Mouse (Mus musculus) thymus, adult 18-20 months (tissue): ENCODE results near the gene Mkln1.

Experiments used
- DNase-seq, 2 experiments: peaks; one replicate each; pipeline ENCODE4 v3.0.0; 2022; ENCODE audit warnings: mixed read lengths in 2 of 2

The Mkln1 gene

DNA sequence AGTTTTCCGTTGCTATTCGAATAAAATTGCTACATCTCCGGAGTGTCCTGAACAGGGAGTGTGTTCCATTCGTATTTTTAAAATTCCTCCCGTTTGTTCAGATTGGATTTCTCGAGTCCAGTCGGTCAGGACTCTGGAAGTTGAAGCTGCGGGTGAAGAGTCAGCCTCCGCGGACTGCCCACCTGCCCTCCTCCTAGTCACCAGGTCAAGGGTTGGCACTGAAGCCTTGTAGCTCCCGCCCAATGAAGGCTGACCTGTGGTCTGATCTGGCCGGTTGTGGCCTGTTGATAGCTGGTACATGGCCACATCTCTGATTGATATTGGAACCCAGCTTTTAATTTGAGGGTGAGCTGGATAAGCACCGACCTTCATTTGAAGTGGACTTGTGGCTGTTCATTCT, 1.0 kb downstream of the Mkln1 start:
- DNase-seq: no peak

DNA sequence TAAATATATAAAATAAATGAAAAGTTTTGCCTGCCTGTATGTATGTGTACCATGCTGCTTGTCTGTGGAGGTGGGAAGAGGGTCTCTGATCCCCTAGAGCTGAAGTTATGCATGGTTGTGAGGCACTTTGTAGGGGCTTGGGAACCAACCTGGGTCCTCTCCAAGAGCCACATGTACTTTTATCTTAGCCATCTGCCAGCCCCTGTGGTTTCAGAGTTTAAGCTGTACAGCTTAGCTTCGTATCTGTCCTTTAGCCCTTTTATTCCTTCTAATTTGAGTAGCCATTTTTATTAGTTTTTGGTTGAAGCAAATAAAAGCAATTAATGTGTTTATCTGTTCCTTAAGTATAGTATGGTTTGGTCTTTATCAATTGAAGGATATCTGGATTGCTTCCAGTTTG, 12.5 kb downstream of the Mkln1 start:
- no peak for DNase-seq

DNA sequence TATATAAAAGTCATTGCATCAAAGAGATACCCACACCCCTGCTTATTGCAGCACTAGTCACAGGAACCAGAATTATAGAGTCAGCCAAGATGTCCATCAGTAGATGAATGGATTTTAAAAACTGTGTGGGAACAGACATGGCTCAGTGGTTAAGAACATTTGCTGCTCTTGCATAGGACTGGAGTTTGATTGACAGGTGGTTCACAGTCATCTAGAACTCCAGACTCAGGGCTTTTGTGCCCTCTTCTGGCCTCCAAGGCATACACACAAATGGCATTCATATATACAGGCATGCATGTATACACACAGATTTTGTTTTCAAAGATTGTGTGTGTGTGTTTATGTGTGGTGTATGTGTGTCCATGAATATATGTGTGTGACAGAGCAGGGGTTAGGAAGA, 14.0 kb downstream of the Mkln1 start:
- DNase-seq: no peak

DNA sequence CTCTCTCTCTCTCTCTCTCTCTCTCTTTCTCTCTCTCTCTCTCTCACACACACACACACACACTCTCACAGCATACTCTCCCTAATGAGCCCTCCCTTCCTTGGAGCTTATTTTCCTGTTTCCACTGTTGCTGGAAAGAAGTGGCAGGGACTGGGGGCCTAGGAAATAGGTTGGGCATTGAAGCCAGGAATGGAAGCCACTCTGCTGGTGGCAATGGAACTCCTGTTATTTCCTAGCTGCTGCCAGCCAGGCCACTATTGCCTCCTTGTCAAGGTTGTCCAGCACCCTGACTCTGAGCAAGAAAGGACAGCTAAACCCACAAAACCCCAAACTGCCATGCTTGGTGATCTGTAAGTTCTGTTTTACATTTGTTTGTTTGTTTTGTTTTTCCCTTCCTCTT, 15.0 kb downstream of the Mkln1 start:
- no peak for DNase-seq

DNA sequence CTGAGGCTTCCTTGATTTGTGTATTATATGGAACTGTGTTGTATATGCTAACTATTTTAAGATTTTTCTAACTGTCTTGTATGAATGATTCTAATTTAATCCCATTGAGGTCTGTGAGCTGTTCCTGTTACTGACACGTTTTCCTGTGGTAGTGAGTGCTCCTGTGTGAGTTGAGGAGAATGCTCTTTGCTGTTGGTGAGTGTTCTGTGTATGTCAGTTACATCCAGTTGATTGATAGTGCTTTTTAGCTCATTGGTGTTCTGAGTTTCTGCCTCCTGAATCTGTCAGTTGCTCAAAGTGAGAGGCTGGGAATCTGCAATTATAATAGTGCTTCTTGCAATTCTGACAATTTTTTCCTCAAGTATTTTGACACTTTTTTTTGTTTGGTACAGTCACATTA, 15.8 kb downstream of the Mkln1 start:
- no peak for DNase-seq

DNA sequence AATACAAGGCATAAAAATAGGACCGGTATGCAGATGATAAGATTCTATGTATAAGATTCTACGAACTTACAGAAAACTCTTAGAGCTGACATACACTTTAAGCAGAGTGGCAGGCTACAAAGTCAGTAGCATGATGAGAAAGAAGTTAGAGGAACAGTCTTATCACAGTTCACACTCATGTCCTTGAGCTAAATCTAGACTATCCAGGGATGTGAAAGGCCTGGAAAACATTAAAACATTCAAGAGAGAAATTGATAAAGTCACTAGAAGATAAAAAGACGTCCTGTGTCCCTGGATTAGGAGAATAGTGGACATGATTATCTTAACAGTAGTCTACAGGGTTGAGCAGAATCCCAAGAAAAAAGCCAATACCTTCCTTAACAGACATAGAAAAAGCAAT, 26.9 kb downstream of the Mkln1 start:
- DNase-seq: no peak

DNA sequence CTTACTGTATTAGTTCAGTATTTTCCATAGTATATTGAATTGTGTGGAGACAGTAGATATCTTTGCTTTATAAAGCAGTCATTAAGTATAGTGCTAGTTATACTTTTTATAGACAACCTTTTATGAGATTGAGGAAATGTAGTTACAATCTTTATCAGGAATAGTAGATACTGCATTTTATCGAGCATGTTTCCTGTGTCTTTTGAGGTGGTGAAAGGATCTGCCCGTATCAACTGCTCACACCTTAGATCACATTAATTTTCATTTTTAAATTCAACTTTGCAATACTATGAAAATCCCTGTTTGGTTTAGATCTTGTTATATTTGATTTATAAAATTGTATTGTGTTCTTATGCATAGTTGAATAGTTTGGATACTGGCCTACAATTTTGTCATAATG, 38.7 kb downstream of the Mkln1 start:
- DNase-seq: no peak

DNA sequence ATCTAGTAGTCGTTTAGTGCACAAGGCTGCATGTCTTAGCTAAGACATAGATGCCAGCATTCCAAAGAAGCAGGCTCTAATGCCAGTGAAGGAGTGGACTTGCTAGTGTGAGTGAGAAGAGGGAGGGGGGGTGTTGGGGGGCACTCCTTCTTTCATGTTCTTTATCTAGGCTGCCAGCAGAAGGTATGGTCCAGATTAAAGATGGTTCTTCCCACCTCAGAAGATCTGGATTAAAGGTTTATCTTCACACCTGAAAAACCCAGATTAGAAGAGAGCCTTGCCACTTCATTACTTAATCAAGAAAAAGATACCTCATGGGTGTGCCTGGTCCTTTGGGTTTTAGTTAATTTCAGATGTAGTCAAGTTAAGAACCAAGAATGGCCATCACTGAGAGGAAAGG, 46.7 kb downstream of the Mkln1 start:
- no peak for DNase-seq

DNA sequence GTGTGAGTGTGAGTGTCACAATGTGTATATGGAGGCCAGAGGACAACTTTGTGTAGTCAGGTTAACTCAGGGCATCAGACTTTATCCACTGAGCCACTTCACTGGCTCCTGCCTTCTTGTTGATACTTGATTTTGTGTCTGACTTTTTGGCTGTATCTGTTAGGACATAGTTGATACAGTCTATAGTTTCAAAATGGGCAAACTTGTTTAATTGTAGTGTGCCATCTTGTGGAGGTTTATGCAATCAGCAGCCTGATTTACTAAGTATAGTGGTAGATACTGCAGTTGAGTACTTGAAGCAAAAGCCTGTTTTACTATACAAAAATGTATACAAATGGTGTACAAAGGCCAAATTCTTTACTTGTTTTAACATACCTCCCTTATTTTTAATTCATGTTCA, 55.2 kb downstream of the Mkln1 start:
- no peak for DNase-seq

DNA sequence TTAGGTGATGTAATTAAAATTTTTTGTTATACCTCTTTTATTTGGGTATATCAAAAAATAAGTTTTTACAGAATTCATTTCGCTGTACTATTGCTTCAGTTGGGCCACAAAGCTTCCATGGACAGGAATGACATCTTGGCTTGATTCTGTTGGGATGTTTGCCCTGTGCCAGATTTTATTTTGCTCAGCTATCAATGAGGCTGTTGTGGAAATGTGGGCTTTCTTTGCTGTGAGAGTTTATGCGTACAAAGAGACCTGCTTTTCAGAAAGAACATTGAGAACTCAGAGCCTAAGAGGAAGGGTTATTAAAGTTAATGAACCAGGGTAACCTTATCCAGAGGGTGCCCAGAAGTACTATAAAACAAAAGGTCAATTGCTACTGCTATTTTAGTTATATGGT, 56.8 kb downstream of the Mkln1 start:
- DNase-seq: no peak

DNA sequence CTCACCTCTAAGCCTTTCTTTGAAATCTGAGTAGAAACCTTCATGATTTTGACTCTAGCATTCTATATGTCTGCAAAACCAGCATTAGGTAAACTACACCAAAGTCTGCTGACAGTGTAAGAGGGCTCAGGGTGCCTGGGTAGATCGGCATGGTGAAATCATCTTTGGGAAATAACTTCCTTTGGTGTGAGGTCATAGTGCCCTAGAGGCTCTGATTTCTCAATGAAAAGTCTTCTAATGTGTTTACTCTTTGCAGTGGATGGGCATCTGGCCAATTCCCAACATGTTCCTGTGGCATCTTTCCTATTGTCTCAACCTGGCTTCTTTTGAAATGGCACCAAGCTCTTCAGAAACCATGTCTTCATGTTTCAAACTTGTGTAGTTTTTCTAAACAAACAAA, 58.5 kb downstream of the Mkln1 start:
- DNase-seq: no peak

DNA sequence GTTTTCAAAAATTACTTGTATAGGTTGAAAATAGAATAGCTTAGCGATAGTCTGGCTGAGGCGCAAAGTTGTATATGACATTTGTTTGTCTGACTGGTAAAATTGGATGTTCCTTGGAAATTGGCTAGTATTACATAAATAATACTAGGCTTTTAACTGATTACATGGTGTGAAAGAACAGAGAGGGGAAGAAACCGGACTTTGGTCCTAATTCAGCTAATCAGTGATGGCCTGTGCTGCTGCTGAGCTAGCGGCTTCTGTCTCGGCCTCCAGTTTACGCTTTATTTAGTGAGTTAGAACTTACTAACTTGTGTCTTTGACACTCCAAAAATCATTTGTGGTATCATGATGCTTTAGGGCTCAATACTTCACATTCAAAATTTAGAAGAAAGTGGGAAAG, 70.9 kb downstream of the Mkln1 start:
- DNase-seq: no peak

DNA sequence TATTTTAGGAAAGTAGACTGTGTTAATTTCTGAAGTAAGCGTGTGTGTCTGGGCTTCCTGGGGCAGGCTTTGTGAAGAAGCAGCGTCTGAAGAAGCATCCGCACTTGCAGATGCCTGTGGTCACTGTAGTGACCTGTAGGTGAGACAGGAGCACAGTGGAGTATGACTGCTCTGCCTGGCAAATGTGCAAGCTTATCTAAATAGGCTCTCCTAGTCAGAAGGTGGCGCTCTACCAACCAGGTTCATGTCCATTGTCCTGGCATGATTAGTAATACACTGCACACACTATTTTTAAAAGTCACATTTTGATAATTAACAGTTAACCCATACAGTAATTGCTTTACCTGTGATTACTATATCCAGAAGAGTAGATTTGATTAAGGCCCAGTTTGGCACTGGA, 79.7 kb downstream of the Mkln1 start:
- no peak for DNase-seq

DNA sequence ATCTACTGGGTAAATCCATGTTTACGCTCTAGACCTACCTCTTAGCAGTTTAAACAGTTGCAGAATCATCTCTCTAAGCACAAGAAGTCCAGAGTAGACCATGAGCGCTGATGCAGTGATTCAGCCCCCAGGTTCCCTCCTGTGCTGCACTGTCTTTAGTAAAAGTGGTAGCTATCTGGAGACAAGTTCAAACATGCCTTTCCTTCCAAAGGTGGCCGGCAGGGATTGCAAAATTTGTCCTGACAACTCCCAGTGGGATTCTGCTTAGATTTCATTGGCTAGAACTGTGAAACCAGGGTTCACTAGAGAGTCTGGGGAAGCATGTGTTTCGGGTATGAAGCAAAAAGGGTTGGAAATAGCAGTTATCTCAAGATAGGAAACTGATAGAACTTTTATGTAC, 81.5 kb downstream of the Mkln1 start:
- no peak for DNase-seq

DNA sequence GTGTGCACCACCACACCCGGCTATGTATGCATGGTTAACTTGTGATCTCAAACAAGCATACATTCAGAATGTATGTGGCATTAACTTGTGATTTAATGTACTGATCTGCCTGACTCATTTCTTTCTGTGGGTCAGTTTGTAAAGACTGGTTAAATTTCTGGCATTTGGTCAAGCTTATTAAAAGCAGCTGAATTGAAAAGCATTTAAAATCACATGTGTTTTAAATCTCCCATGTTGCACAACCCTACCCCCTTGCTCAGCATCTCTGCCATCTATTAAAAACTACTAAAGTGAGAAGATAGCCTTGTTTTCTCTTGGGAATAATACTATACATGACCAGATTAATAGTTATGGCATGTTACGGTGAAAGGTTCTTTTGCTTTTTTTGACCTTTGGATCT, 88.1 kb downstream of the Mkln1 start:
- no peak for DNase-seq

DNA sequence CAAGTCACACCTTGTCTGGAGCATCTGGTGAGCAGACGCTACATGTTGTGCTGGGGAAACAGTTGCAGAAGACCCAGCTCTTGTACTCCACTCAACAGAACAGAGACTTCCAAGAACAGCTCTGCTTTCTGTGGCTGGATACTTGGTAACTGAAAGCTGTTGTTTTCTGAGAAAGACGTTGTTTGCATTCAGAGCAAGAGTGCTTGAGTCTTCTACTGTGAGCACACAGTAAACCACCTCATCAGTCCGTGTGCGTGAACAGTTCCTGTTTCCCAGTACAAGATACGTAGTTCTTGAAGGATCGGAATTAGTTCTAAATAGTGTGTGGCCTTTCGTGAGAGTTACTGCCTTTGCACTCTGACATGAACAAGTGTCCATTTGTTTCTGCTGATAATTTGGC, 91.4 kb downstream of the Mkln1 start:
- DNase-seq: no peak

DNA sequence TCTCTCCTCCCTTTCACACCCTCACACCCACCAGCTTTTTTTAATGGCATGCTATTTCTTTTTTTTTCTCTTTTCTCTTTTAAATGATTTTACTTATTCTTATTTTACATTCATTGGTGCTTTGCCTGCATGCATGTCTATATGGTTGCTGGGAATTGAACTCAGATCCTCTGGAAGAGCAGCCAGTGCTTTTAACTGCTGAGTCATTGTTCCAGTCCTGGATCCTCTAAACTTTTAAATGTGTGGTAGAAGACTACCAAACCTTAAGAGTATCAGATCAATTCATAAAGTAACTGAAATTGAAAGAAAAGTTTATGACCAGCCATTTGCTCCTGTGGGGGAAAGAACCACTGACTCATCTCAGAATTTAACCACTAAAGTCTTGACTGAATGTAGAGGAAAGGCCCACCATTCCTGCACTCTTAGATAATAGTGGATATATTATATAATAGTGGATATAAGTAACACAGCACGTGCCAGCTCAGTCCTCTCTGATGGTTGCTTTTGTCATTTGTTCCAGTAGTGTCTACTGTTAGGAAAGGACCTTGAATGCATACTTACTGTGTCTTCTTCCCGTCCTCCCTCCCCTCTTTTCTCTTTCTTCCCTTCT, 96.7 kb downstream of the Mkln1 start:
- DNase-seq: no peak

DNA sequence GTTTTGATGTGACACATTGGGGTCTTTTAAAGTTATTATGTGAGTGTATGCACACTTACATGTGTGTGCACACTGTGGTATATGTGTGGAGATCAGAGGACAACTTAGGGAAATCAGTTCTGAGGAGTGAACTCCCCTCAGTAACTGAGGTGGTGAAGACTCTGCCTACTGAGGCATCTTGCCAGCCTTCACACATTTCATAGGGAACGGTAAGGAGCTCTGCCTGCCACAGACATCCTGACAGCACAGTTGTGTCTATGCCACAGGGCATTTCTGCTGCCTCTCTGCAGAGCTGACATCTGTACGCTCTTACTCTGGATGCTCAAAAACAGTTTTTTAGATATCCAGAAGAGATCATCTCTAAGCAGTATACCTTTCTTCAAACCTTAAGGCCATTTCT, 97.7 kb downstream of the Mkln1 start:
- DNase-seq: no peak

DNA sequence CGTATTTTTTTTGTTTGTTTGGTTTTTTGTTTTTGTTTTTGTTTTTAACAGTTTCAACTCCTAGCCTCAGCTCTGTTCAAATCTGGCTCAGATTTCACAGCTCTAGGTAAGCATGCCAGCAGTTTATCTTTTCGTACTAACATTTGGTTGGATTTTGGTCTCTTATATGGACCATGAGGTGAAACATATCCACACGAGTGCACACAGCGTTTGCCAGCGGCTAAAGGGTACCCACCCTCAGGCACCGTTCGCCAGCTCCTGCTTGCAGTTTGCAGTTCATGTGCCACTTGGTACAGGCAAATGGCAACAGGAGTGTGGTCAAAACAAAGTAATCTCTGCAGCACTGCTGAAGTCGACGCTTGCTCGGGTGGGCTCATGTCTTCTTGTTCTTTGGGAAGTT, 101.3 kb downstream of the Mkln1 start:
- no peak for DNase-seq

DNA sequence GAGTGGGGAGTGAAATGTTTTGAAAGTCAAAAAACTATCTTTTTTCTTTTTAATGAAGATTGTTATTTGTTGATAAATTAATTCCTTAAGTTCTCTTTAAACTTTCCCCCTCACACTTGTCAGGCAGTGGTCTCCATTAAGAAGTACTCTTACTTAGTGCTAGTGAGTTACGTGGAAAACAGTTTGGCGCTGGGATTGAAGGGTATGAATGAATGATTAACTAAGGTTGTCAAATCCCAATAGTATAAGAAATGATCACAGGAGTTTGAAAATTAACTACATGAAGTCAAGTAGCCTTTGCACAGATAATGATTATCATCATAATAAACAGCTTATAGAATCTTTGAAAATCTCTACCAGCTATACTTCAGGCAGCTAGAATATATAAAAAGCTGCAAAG, 101.7 kb downstream of the Mkln1 start:
- no peak for DNase-seq

DNA sequence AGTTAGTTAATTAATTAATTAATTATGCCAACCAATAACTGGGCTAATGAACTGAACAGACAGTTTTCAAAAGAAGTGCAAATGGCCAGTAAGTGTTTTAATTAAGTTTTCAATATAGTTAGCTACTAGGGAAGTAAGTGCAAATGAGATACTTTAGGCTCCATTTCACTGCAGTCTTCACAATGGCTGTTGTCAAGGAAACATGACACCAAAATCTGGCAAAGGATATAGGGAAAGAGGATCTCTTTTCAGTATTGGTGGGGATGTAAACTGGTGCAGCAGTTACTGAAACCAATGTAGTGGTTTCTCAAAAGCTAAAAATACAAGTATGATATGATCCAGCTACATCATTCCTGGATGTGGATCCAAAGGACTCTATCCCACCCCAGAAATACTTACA, 102.2 kb downstream of the Mkln1 start:
- no peak for DNase-seq

DNA sequence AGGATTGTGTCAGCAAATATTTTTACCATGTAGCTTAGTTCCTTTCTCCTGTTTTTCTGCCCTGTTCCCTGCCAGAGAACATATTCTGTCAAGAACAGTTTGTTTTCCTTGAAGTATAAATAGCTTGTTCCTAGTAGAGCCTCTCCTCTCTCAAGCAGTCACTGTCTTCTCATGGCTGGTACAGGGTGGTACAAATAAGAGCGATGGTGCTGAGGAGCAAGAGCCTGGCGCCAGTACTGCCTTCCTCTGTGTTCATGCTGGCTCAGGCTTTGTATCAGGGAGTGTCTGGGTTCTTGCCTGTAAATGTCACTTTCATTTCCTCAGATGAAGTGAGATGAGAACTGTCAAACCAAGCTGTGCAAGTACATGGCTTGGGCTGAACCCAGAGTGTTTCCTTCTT, 104.1 kb downstream of the Mkln1 start:
- DNase-seq: no peak

DNA sequence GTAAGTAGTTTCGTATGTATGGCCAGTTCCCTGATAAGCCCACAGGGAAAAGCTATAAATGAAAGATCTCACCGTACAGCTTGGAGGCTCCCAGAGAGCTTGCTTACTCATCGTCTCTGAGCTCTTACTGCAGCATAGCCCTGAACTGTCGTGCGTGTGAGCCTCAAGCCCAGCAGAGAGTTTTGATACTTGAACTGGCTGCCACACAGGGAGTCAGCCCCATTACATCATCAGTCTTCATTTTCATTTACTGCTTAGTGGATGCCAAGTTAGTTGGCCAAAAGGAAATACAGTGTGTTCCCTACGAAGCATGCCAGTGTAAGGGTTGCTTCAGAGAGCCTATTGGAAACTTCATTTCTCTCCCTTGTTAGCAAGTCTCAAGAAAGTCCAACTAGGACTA, 115.2 kb downstream of the Mkln1 start:
- DNase-seq: no peak

DNA sequence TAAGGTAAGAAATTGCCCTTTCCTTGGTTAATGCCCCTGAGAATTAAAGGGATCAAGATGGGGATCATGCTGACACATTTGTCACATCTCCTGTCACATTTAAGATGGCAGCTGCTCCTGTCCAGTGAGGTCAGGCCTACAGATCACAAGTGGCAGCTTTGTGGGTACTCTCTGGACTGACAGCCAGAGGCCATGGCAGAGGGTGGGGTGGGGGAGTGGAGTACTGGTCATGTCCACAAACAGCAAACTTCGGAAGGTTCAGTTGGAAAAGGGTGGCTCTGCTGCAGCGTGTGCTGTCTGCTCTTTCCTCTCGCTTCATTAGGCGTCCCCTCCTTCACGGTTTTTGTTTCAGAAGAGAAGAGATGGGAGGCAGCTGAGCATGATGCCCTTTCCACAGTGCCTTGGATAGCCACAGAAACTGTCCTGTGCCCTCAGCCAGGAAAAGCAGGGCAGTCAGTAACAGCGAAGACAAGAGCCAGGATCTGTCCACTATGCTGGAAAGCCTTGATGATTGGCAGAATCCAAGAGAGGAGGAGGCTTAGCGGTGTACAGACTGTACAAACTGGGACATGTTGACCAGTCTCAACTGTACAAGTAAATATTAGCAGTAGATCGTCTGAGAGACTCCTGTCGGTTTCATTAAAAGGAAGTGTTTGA, 119.3 kb downstream of the Mkln1 start:
- DNase-seq: no peak

DNA sequence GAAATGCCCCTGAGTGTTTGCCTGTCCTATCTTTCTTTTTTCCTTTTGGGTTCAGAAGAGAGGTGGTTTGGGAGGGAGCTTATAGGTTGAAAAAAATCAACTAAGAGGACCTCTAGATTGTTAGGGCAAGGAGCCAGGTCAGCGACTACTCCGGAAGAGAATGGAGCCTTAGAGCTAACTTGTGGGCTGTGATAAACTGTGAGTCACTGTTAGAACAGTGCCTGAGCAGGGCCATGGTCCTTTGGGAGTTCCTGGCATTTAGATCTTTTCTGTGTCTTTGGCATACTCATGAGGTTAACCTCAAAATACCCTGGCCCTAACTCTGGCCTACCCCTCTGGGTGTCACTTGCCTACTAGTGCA, 119.8 kb downstream of the Mkln1 start:
- no peak for DNase-seq
